Mouse (Mus musculus): ENCODE data around the gene Pex13. TPM values are rescaled to one million over a fixed set of nuclear protein-coding genes. Genes with fewer than 3 reads are reported as not detected.
"Not testable (repeated sequence)": the region's sequence is repeated elsewhere in the genome, so short reads cannot be mapped to it uniquely, and the experiment has no call there.

Pex13 gene
- polyA plus RNA-seq, 1 experiment from 2014 or later: 24.6 TPM

GRCm38 (mm10) chr11:23630664-23631063, 35.1 kb downstream of the Pex13 start:
- Histone ChIP-seq H3K36me3 (peaks cover 15% of the 10 kb centered on the region), H3K9me3 (no peaks in the 10 kb centered on the region), H3K27me3 (ENCODE audit: insufficient read depth, poor library complexity, severe bottlenecking) (no peaks in the 10 kb centered on the region), H3K4me1 (peaks cover 7% of the 10 kb centered on the region; the same call in 1 of the 2 replicates), H3K27ac (no peak overlapping the region), H3K4me3 (no peak overlapping the region)
- DNase-seq (ENCODE audit: low spot score): no peak

GRCm38 (mm10) chr11:23618995-23619394, 46.8 kb downstream of the Pex13 start:
- H3K4me1 ChIP-seq: no peaks in the 10 kb centered on the region
- H3K4me3 ChIP-seq: no peak overlapping the region
- no peaks in the 10 kb centered on the region for H3K27me3 ChIP-seq (ENCODE audit: insufficient read depth, poor library complexity, severe bottlenecking)
- no peaks in the 10 kb centered on the region for H3K9me3 ChIP-seq
- no peak overlapping the region for H3K27ac ChIP-seq
- H3K36me3 ChIP-seq: peaks cover 21% of the 10 kb centered on the region
- 64% methylated on average over 5 of the region's 5 CpGs for WGBS
- no peak for DNase-seq (ENCODE audit: low spot score)

GRCm38 (mm10) chr11:23614546-23614945, 51.2 kb downstream of the Pex13 start:
- Histone ChIP-seq H3K4me3 (no peak overlapping the region), H3K4me1 (no peaks in the 10 kb centered on the region), H3K27me3 (ENCODE audit: insufficient read depth, poor library complexity, severe bottlenecking) (no peaks in the 10 kb centered on the region), H3K36me3 (peaks cover 25% of the 10 kb centered on the region), H3K9me3 (no peaks in the 10 kb centered on the region), H3K27ac (no peak overlapping the region)
- no peak for DNase-seq (ENCODE audit: low spot score)
- 82% methylated on average over 5 of the region's 5 CpGs for WGBS

GRCm38 (mm10) chr11:23607291-23607690, 58.5 kb downstream of the Pex13 start:
- not testable (repeated sequence) for DNase-seq (ENCODE audit: low spot score); H3K27ac ChIP-seq; H3K9me3 ChIP-seq; H3K4me3 ChIP-seq; H3K4me1 ChIP-seq; H3K27me3 ChIP-seq (ENCODE audit: insufficient read depth, poor library complexity, severe bottlenecking)
- WGBS: 90% methylated on average over 6 of the region's 6 CpGs
- H3K36me3 ChIP-seq: peaks cover 65% of the 10 kb centered on the region

Other genes starting within 250 kb of the Pex13 start
- 75.9 and 94.8 TPM in 2 replicates for gene Ahsa2, start 167.9 kb downstream of the Pex13 start, polyA plus RNA-seq (2016; fragmentation: Nextera tagmentation; extraction: Ambion mirVana)
- not detected in 2 replicates for gene 1700093K21Rik, start 144.8 kb downstream of the Pex13 start, polyA plus RNA-seq (2016; fragmentation: Nextera tagmentation; extraction: Ambion mirVana)
- 21.0 and 23.5 TPM in 2 replicates for gene 0610010F05Rik, start 32.3 kb downstream of the Pex13 start, polyA plus RNA-seq (2016; fragmentation: Nextera tagmentation; extraction: Ambion mirVana)
- gene Pus10, start 285 bp downstream of the Pex13 start, polyA plus RNA-seq (2016; fragmentation: Nextera tagmentation; extraction: Ambion mirVana): 19.2 and 19.6 TPM in 2 replicates
- gene Rel, start 105.0 kb upstream of the Pex13 start, polyA plus RNA-seq (2016; fragmentation: Nextera tagmentation; extraction: Ambion mirVana): 1.2 and 1.8 TPM in 2 replicates
- gene Papolg, start 229.3 kb upstream of the Pex13 start, polyA plus RNA-seq (2016; fragmentation: Nextera tagmentation; extraction: Ambion mirVana): 11.9 and 13.6 TPM in 2 replicates